Mouse (Mus musculus) ES-E14 (cell line): Measurements from ENCODE around the gene Kcnt2.

ENCODE experiments used
- CHD2 ChIP-seq: IDR thresholded peaks from 2 replicates; pipeline ENCODE4 v1.6.1; 2014; ENCODE audit warnings: mild to moderate bottlenecking, low read depth, low read length, inconsistent platforms
- HCFC1 ChIP-seq: IDR thresholded peaks from 2 replicates; pipeline ENCODE4 v1.6.1; 2012; ENCODE audit warnings: low read length, inconsistent platforms, borderline replicate concordance; ENCODE audit not compliant: insufficient read depth
- MAFK ChIP-seq: IDR thresholded peaks from 2 replicates; pipeline ENCODE4 v1.6.1; 2014; ENCODE audit warnings: mild to moderate bottlenecking, low read depth, low read length, inconsistent platforms; ENCODE audit not compliant: insufficient read depth
- ZC3H11A ChIP-seq: IDR thresholded peaks from 2 replicates; pipeline ENCODE4 v1.6.1; 2012; ENCODE audit warnings: low read depth, mild to moderate bottlenecking, inconsistent platforms, low read length, borderline replicate concordance
- ZNF384 ChIP-seq: IDR thresholded peaks from 2 replicates; pipeline ENCODE4 v1.6.1; 2012; ENCODE audit warnings: low read depth, low read length, inconsistent platforms

GRCm38 (mm10) chr1:140381093-140381492, 135.1 kb downstream of the Kcnt2 start:
- no peak for TF ChIP-seq MAFK
- no peak for TF ChIP-seq ZC3H11A
- no peak for TF ChIP-seq CHD2
- TF ChIP-seq ZNF384: no peak
- no peak for TF ChIP-seq HCFC1
